Mouse (Mus musculus): ENCODE data around the gene Tssk1. TPM values are rescaled to one million over a fixed set of nuclear protein-coding genes. Genes with fewer than 3 reads are reported as not detected.

Gene Tssk1
- polyA plus RNA-seq, 1 experiment, result 0.14 TPM

DNA sequence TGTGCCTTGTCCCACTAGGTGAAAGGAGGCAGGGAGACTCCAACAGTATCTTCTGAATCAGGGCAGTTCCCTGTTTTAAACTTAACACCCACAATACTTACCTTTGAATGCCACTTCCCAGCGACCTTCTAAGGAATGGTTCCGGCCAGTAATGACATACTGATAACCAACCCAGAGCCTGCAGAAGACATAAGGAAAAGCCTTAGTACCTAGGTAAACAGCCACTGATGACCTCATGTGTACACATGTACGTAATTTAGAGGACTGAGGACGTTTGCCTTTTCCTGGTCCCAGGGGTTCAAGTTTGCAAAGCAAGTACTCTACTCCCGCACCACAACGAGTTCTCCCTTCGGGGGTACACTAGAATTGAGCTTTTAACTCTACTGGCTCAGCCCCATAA is 36.9 kb upstream of the Tssk1 start:
- TF ChIP-seq CTCF (conservative IDR thresholded peaks at IDR 0.05; ENCODE audit: insufficient read depth, insufficient read length, low read depth, low read length) (no peak), POLR2A (IDR thresholded peaks at IDR 0.05; ENCODE audit: low read depth, low read length) (no peak)

DNA sequence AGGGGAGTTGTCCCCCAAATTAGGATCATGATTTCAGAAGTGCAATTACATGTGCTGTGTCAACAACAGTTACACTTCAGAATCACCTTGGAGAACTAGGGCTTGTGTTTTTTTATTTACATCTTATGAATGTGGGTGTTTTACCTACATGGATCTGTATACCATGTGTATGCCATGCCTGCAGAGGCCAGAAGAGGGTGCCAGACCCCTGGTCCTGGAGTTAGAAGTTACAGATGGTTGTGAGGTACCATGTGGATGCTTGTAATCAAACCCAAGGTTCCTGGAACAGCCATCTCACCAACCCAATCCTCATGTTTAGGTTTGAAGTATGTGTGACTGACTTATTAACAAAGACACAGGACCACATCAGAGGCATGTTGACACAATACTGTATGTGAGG is 35.4 kb upstream of the Tssk1 start:
- H3K27ac ChIP-seq (ENCODE audit: insufficient read depth, low read depth, low read length), result no peak overlapping the region
- no peaks in the 10 kb centered on the region for H3K36me3 ChIP-seq (ENCODE audit: control insufficient read depth, insufficient read depth, low read length)
- TF ChIP-seq POLR2A (IDR thresholded peaks at IDR 0.05; ENCODE audit: low read depth, low read length) (no peak), CTCF (conservative IDR thresholded peaks at IDR 0.05; ENCODE audit: insufficient read depth, insufficient read length, low read depth, low read length) (peak; percentile 69)

More for the DNA sequence above, 36.9 kb upstream of the Tssk1 start:
- 90% methylated on average over 7 of the region's 7 CpGs for WGBS
- H3K27ac ChIP-seq (ENCODE audit: insufficient read depth, low read depth, low read length), result no peak overlapping the region
- H3K36me3 ChIP-seq (ENCODE audit: control insufficient read depth, insufficient read depth, low read length), result no peaks in the 10 kb centered on the region
- no peaks in the 10 kb centered on the region for H3K4me1 ChIP-seq (ENCODE audit: control insufficient read depth, insufficient read depth, low read length)
- H3K4me3 ChIP-seq (ENCODE audit: insufficient read depth, low read depth, low read length), result no peak overlapping the region
- no peaks in the 10 kb centered on the region for H3K27me3 ChIP-seq (replicated peaks; ENCODE audit: control insufficient read depth, insufficient read depth, low read length)
- DNase-seq, result no peak

DNA sequence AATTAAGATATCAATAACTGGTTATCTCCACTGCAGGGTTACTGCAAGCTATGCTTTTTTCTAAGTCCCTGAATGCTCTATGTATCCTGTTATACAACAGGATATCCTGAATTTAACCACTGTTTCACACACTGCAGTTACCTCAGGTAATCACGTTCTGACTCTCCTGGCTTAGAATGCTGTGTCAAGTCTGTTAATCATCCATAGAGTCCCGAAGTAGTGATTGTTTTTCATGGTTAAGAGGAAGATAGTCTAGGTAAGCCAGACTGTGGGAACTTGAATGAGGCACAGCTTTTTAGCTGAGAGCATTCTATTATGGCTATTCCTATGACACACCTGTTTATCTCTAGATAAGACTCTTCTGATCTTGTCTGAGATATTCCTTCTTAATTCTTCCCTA is 28.7 kb upstream of the Tssk1 start:
- Histone ChIP-seq H3K4me1 (ENCODE audit: control insufficient read depth, insufficient read depth, low read length) (peaks cover 8% of the 10 kb centered on the region), H3K36me3 (ENCODE audit: control insufficient read depth, insufficient read depth, low read length) (no peaks in the 10 kb centered on the region), H3K4me3 (ENCODE audit: insufficient read depth, low read depth, low read length) (no peak overlapping the region), H3K27ac (ENCODE audit: insufficient read depth, low read depth, low read length) (no peak overlapping the region), H3K27me3 (replicated peaks; ENCODE audit: control insufficient read depth, insufficient read depth, low read length) (no peaks in the 10 kb centered on the region)
- TF ChIP-seq POLR2A (IDR thresholded peaks at IDR 0.05; ENCODE audit: low read depth, low read length) (no peak), CTCF (conservative IDR thresholded peaks at IDR 0.05; ENCODE audit: insufficient read depth, insufficient read length, low read depth, low read length) (no peak)
- WGBS, result 24% methylated on average over 2 of the region's 2 CpGs
- peak; percentile 70 for DNase-seq

More for the DNA sequence above, 35.4 kb upstream of the Tssk1 start:
- Histone ChIP-seq H3K4me1 (ENCODE audit: control insufficient read depth, insufficient read depth, low read length) (no peaks in the 10 kb centered on the region), H3K4me3 (ENCODE audit: insufficient read depth, low read depth, low read length) (no peak overlapping the region), H3K27me3 (replicated peaks; ENCODE audit: control insufficient read depth, insufficient read depth, low read length) (no peaks in the 10 kb centered on the region)
- DNase-seq, result peak; percentile 28

DNA sequence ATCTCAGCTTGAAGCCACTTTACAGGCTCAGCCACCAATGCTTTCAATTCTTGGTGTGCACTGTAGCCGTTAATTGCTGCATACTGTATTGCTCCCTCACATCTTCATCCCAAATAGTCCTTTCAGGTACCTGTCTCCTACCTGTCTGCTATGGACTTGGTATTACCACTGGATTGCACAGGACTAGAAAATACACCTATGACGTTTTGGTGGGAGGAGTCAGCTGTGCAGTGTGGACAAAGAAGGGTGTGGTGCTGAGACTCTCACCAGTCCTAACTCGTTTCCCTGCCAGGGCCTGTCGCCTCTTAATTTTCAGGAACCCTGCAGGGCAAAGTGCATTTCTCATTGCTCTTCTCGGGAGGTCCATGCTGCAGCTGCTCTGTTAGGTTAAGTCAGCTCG is 28.3 kb upstream of the Tssk1 start:
- TF ChIP-seq POLR2A (IDR thresholded peaks at IDR 0.05; ENCODE audit: low read depth, low read length), result no peak
- no peak for TF ChIP-seq CTCF (conservative IDR thresholded peaks at IDR 0.05; ENCODE audit: insufficient read depth, insufficient read length, low read depth, low read length)
- Histone ChIP-seq H3K27ac (ENCODE audit: insufficient read depth, low read depth, low read length) (no peak overlapping the region), H3K4me3 (ENCODE audit: insufficient read depth, low read depth, low read length) (no peak overlapping the region), H3K27me3 (replicated peaks; ENCODE audit: control insufficient read depth, insufficient read depth, low read length) (no peaks in the 10 kb centered on the region), H3K4me1 (ENCODE audit: control insufficient read depth, insufficient read depth, low read length) (peaks cover 8% of the 10 kb centered on the region), H3K36me3 (ENCODE audit: control insufficient read depth, insufficient read depth, low read length) (no peaks in the 10 kb centered on the region)
- DNase-seq, result peak; percentile 74
- 33% methylated on average over 6 of the region's 6 CpGs for WGBS

DNA sequence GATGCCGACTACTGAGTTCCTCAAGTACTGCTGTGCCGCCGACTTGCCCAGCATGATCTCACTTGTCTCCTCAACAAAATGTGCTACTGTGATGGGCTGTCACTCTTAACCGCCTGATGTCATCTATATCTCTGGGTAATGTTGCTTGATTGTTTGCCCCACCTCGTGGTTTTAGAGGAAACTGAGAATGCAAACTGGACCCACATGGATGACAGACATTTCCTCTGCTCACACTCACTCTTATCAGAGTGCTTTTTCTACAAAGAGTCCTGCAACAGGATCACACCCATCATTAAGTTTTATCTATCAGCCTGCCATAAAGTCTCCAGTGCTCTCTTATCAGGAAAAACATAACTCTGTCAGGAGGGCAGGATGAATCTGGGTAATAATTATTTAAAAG is 22.8 kb upstream of the Tssk1 start:
- Histone ChIP-seq H3K36me3 (ENCODE audit: control insufficient read depth, insufficient read depth, low read length) (no peaks in the 10 kb centered on the region), H3K27ac (ENCODE audit: insufficient read depth, low read depth, low read length) (no peak overlapping the region), H3K4me1 (ENCODE audit: control insufficient read depth, insufficient read depth, low read length) (peaks cover 6% of the 10 kb centered on the region; the same call in 1 of the 2 replicates), H3K27me3 (replicated peaks; ENCODE audit: control insufficient read depth, insufficient read depth, low read length) (no peaks in the 10 kb centered on the region), H3K4me3 (ENCODE audit: insufficient read depth, low read depth, low read length) (no peak overlapping the region)
- no peak for DNase-seq
- no peak for TF ChIP-seq POLR2A (IDR thresholded peaks at IDR 0.05; ENCODE audit: low read depth, low read length)
- no peak for TF ChIP-seq CTCF (conservative IDR thresholded peaks at IDR 0.05; ENCODE audit: insufficient read depth, insufficient read length, low read depth, low read length)
- 78% methylated on average over 5 of the region's 5 CpGs for WGBS

DNA sequence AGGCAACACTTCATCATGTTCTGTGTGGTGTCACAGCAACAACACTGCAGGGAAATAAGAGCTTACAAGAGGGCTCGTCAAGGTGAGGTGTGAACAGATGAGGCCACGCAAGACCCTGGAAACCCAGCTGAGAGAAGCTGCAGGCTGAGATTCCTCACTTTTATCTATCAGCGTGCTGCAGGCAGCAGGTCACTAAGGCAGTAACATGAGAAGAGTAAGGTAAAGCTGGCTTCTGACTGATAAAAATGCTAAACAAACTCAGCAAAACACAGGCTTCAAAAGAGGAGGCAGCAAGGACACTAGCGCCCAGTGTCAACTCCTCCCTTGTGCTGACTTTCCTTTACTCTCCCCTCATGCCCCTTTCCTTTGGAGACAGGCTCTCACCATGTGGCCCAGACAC is 21.0 kb upstream of the Tssk1 start:
- Histone ChIP-seq H3K4me3 (ENCODE audit: insufficient read depth, low read depth, low read length) (no peak overlapping the region), H3K27me3 (replicated peaks; ENCODE audit: control insufficient read depth, insufficient read depth, low read length) (no peaks in the 10 kb centered on the region), H3K4me1 (ENCODE audit: control insufficient read depth, insufficient read depth, low read length) (peaks cover 6% of the 10 kb centered on the region; the same call in 1 of the 2 replicates), H3K36me3 (ENCODE audit: control insufficient read depth, insufficient read depth, low read length) (no peaks in the 10 kb centered on the region), H3K27ac (ENCODE audit: insufficient read depth, low read depth, low read length) (no peak overlapping the region)
- 72% methylated on average over 4 of the region's 4 CpGs for WGBS
- no peak for TF ChIP-seq POLR2A (IDR thresholded peaks at IDR 0.05; ENCODE audit: low read depth, low read length)
- DNase-seq, result no peak

DNA sequence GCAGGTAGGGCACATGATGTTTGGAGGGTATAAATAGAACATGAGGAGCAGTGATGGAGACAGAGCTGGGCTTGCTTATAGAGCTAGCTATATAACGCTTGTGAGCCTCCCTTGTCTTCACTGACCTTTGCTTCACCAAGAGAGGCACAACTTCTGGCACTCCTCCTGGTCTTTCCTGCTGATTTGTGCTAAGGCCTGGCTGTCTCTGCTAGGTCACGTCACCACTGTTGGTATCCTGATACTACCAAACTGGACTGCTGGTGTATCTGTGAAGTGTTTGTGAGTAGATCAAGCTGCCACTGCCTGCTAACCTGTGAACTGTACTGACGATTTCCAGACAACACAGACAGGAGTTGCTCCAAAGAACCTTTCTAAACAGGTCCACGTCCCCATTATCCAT is 18.8 kb upstream of the Tssk1 start:
- TF ChIP-seq CTCF (conservative IDR thresholded peaks at IDR 0.05; ENCODE audit: insufficient read depth, insufficient read length, low read depth, low read length) (no peak), POLR2A (IDR thresholded peaks at IDR 0.05; ENCODE audit: low read depth, low read length) (no peak)
- Histone ChIP-seq H3K4me3 (ENCODE audit: insufficient read depth, low read depth, low read length) (no peak overlapping the region), H3K27ac (ENCODE audit: insufficient read depth, low read depth, low read length) (no peak overlapping the region), H3K27me3 (replicated peaks; ENCODE audit: control insufficient read depth, insufficient read depth, low read length) (no peaks in the 10 kb centered on the region), H3K36me3 (ENCODE audit: control insufficient read depth, insufficient read depth, low read length) (no peaks in the 10 kb centered on the region), H3K4me1 (ENCODE audit: control insufficient read depth, insufficient read depth, low read length) (peaks cover 6% of the 10 kb centered on the region; the same call in 1 of the 2 replicates)
- peak; percentile 28 for DNase-seq
- 63% methylated on average over 4 of the region's 4 CpGs for WGBS

DNA sequence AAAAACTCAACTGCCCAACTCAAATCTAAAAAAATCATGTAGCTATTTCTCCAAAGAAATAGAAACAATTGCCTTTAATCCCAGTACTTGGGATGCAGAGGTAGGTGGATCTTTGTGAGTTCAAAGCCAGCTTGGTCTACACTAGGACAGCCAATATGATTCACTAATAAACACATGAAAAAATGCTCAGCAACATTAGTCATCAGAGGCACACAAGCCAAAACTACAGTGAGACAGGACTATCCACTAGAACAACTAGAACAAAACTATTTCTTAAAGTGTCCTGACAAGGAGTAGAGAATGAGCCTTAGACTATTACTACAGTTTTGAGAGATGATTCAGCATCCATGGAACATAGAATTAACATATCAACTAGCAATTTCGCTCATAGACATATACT is 17.9 kb upstream of the Tssk1 start:
- Histone ChIP-seq H3K36me3 (ENCODE audit: control insufficient read depth, insufficient read depth, low read length) (no peaks in the 10 kb centered on the region), H3K4me1 (ENCODE audit: control insufficient read depth, insufficient read depth, low read length) (peaks cover 6% of the 10 kb centered on the region; the same call in 1 of the 2 replicates), H3K27me3 (replicated peaks; ENCODE audit: control insufficient read depth, insufficient read depth, low read length) (no peaks in the 10 kb centered on the region), H3K4me3 (ENCODE audit: insufficient read depth, low read depth, low read length) (no peak overlapping the region), H3K27ac (ENCODE audit: insufficient read depth, low read depth, low read length) (no peak overlapping the region)
- 98% methylated on average over 1 of the region's 1 CpGs for WGBS
- DNase-seq, result no peak
- TF ChIP-seq CTCF (conservative IDR thresholded peaks at IDR 0.05; ENCODE audit: insufficient read depth, insufficient read length, low read depth, low read length) (no peak), POLR2A (IDR thresholded peaks at IDR 0.05; ENCODE audit: low read depth, low read length) (no peak)

Measured in kidney, adult 2 months (tissue).